Mouse (Mus musculus) lung, adult 2 months (tissue): ENCODE measurements around the gene Gpr137. TPM values are rescaled to one million over a fixed set of nuclear protein-coding genes. Genes with fewer than 3 reads are reported as not detected.
A peak's percentile ranks its signal among the peaks of the same experiment; 100 is the strongest.

Source experiments
- DNase-seq: peaks from one replicate; pipeline ENCODE4 v3.0.0; 2022
- H3K4me1 ChIP-seq: fragments of 200-500 bp; 2 replicates; pipeline ENCODE4 v1.6.1; 2011; ENCODE audit warnings: low read length; ENCODE audit not compliant: control insufficient read depth, insufficient read depth
- H3K4me3 ChIP-seq: fragments of 200-500 bp; replicated peaks from 2 replicates; pipeline ENCODE3; 2011; ENCODE audit warnings: low read depth, mild to moderate bottlenecking, control low read depth, low read length; ENCODE audit errors: extremely low read depth
- CTCF ChIP-seq: fragments of 200-500 bp; IDR thresholded peaks from 2 replicates; pipeline ENCODE4 v1.5.1; 2011; ENCODE audit warnings: mild to moderate bottlenecking, low read length, control low read depth; ENCODE audit not compliant: insufficient read depth
- POLR2A ChIP-seq: fragments of 200-500 bp; IDR thresholded peaks from 2 replicates; pipeline ENCODE4 v1.6.1; 2011; ENCODE audit warnings: low read depth, mild to moderate bottlenecking, control low read depth, low read length, borderline replicate concordance; ENCODE audit errors: extremely low read depth
- WGBS: fragments of 180-500 bp; shearing (Covaris S2); methylation state at CpG from one replicate; pipeline ENCODE4 v1.1.7; 2018; 5-methylcytosine and 5-hydroxymethylcytosine counted together
- polyA plus RNA-seq: library from polyadenylated mRNA; depleted of rRNA; stranded (reverse); fragments of >200 nt; gene quantifications from 2 replicates; pipeline ENCODE4 v1.2.3, GENCODE M21; 2012

Gpr137 gene
- polyA plus RNA-seq, 1 experiment, result 85.1 TPM

GRCm38 (mm10) chr19:6973581-6974190, 31.4 kb upstream of the Gpr137 start:
- 29% methylated on average over 12 of the region's 12 CpGs for WGBS
- Histone ChIP-seq H3K4me1 (peaks cover 19% of the 10 kb centered on the region), H3K4me3 (no peak overlapping the region)
- TF ChIP-seq CTCF, result no peak
- TF ChIP-seq POLR2A, result no peak
- no peak for DNase-seq

- no peak overlapping the region for H3K4me3 ChIP-seq
- H3K4me1 ChIP-seq, result peaks cover 25% of the 10 kb centered on the region
- 82% methylated on average over 13 of the region's 13 CpGs for WGBS
- no peak for DNase-seq
- no peak for TF ChIP-seq POLR2A
Observed at GRCm38 (mm10) chr19:6972247-6972917, 30.1 kb upstream of the Gpr137 start.

- Histone ChIP-seq H3K4me1 (peaks cover 24% of the 10 kb centered on the region), H3K4me3 (no peak overlapping the region)
- no peak for DNase-seq
- WGBS, result 41% methylated on average over 6 of the region's 6 CpGs
- no peak for TF ChIP-seq CTCF
- TF ChIP-seq POLR2A, result no peak
Observed at GRCm38 (mm10) chr19:6971644-6972043, 29.4 kb upstream of the Gpr137 start.

- Histone ChIP-seq H3K4me1 (peaks cover 14% of the 10 kb centered on the region), H3K4me3 (no peak overlapping the region)
- no peak for DNase-seq
- 41% methylated on average over 11 of the region's 11 CpGs for WGBS
- TF ChIP-seq POLR2A, result no peak
- TF ChIP-seq CTCF, result no peak
Observed at GRCm38 (mm10) chr19:6970460-6971085, 28.3 kb upstream of the Gpr137 start.

- DNase-seq, result peak; percentile 79
- peak; percentile 61; the same call in 1 of the 2 replicates for TF ChIP-seq POLR2A
- peak; percentile 9; the same call in 1 of the 2 replicates for TF ChIP-seq CTCF
- Histone ChIP-seq H3K4me1 (peaks cover 13% of the 10 kb centered on the region), H3K4me3 (peak overlapping the region; percentile 82)
- 2% methylated on average over 45 of the region's 55 CpGs for WGBS
Observed at GRCm38 (mm10) chr19:6969665-6970381, 27.5 kb upstream of the Gpr137 start.

GRCm38 (mm10) chr19:6969291-6969664, 27.0 kb upstream of the Gpr137 start:
- Histone ChIP-seq H3K4me3 (peak overlapping the region; percentile 82), H3K4me1 (peaks cover 13% of the 10 kb centered on the region)
- no peak for DNase-seq
- TF ChIP-seq CTCF (no peak), POLR2A (no peak)
- WGBS, result under 1% methylated on average over 20 of the region's 20 CpGs

- no peak for TF ChIP-seq POLR2A
- no peak for TF ChIP-seq CTCF
- peak; percentile 55 for DNase-seq
- 7% methylated on average over 15 of the region's 15 CpGs for WGBS
- Histone ChIP-seq H3K4me3 (peak overlapping the region; percentile 82), H3K4me1 (peaks cover 13% of the 10 kb centered on the region)
Observed at GRCm38 (mm10) chr19:6968491-6969271, 26.4 kb upstream of the Gpr137 start.

DNA sequence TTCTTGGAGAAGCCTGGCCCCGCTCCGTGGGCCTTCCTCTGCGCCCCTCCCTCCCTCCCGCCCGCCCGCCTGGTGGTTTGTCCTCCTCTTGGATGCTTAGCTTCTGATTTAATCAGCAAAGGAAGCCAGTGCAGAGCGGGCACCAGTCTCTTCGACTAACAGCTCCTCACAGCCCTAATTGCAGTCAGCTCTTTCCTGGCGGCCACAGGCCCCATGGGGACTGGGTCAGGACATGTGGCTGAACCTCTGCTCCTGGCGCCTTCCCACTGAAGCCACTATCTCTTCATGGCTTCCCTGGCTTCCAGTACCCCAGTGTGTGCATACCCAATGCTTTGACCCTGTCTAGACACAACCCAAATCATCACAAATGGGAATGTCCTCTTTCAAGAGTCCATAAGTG, 14.2 kb upstream of the Gpr137 start:
- DNase-seq, result no peak
- WGBS, result 75% methylated on average over 10 of the region's 10 CpGs
- TF ChIP-seq CTCF (no peak), POLR2A (no peak)
- Histone ChIP-seq H3K4me1 (peaks cover 11% of the 10 kb centered on the region), H3K4me3 (no peak overlapping the region)

GRCm38 (mm10) chr19:6955424-6955823, 13.1 kb upstream of the Gpr137 start:
- TF ChIP-seq POLR2A (no peak), CTCF (no peak)
- Histone ChIP-seq H3K4me3 (no peak overlapping the region), H3K4me1 (peaks cover 11% of the 10 kb centered on the region)
- no peak for DNase-seq
- WGBS, result 76% methylated on average over 7 of the region's 7 CpGs
